7 mouse cellular contexts compared by ENCODE assay signal in the genomic region with DNA sequence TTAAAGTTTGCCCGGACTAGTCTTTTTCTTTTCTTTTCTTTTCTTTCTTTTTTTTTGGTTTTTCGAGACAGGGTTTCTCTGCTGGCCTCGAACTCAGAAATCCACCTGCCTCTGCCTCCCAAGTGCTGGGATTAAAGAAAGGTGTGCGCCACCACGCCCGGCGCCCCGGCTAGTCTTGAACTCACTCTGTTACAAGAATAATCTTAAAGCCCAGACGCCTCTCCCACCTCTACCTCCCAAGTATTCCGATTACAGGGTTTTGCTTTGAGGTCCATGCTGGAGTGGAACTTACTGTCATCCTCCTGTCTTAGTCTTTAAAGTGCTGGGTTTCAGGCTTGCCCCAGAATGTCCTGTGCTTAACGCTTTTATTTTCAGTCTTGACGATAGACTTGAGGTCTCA. TPM values are rescaled to one million over a fixed set of nuclear protein-coding genes. Genes with fewer than 3 reads are reported as not detected.
DNase-seq lines count a peak whose midpoint lies in the region; ATAC-seq and TF ChIP-seq lines count a peak whose summit lies in the region.

No protein-coding gene starts in this region.

- H3K9ac ChIP-seq in lung, postnatal 0 days (replicated peaks; ENCODE audit: low read depth): no peak overlapping the region
- peak overlapping the region; percentile 30; the same call in 1 of the 2 replicates for H3K9ac ChIP-seq in stomach, embryonic 15.5 days

- no peak for TF ChIP-seq CTCF in lung, postnatal 0 days (IDR thresholded peaks at IDR 0.05)

- peak overlapping the region; percentile 97 for H3K4me2 ChIP-seq in lung, postnatal 0 days (replicated peaks; ENCODE audit: low read depth, low read length)
- H3K4me2 ChIP-seq in stomach, embryonic 15.5 days: peak overlapping the region; percentile 72

- no peak for TF ChIP-seq EP300 in lung, postnatal 0 days (IDR thresholded peaks at IDR 0.05)

- no peaks in the 10 kb centered on the region for H3K36me3 ChIP-seq in lung, postnatal 0 days (ENCODE audit: insufficient read depth, low read length)
- no peaks in the 10 kb centered on the region for H3K36me3 ChIP-seq in stomach, embryonic 15.5 days

- no peak for ATAC-seq in lung, postnatal 0 days
- peak; percentile 57 for ATAC-seq in erythroid progenitor cell, adult 5-6 weeks (replicated peaks; ENCODE audit: low FRiP score, poor library complexity, severe bottlenecking)
- ATAC-seq in stomach, embryonic 15.5 days (ENCODE audit: insufficient read depth, low FRiP score, low read depth): no peak

- peak overlapping the region; percentile 70 for H3K4me3 ChIP-seq in lung, postnatal 0 days (ENCODE audit: low read depth, low read length)
- H3K4me3 ChIP-seq in stomach, embryonic 15.5 days (replicated peaks): peak overlapping the region; percentile 70

- no peaks in the 10 kb centered on the region for H3K27me3 ChIP-seq in lung, postnatal 0 days (replicated peaks; ENCODE audit: insufficient read depth, low read length)
- H3K27me3 ChIP-seq in stomach, embryonic 15.5 days (replicated peaks): no peaks in the 10 kb centered on the region

- H3K9me3 ChIP-seq in lung, postnatal 0 days (ENCODE audit: low read length): no peaks in the 10 kb centered on the region
- no peaks in the 10 kb centered on the region for H3K9me3 ChIP-seq in stomach, embryonic 15.5 days

- no peak overlapping the region for H3K27ac ChIP-seq in lung, postnatal 0 days (ENCODE audit: low read length)
- peak overlapping the region; percentile 33; the same call in 1 of the 2 replicates for H3K27ac ChIP-seq in stomach, embryonic 15.5 days

- DNase-seq in lung, postnatal 0 days (ENCODE audit: low spot score): no peak
- DNase-seq in lung, adult 18-20 months: no peak
- peak; percentile 40 for DNase-seq in liver
- DNase-seq in layer of hippocampus, adult 9-11 months: no peak
- DNase-seq in adrenal gland, postnatal 25 days: no peak

- 58% methylated on average over 12 of the region's 12 CpGs for WGBS in lung, postnatal 0 days
- 58% methylated on average over 12 of the region's 12 CpGs for WGBS in stomach, embryonic 15.5 days

- H3K4me1 ChIP-seq in lung, postnatal 0 days (ENCODE audit: insufficient read depth, low read depth, low read length): peaks cover 12% of the 10 kb centered on the region; the same call in 1 of the 2 replicates
- peaks cover 17% of the 10 kb centered on the region for H3K4me1 ChIP-seq in stomach, embryonic 15.5 days

RNA-seq across cellular contexts. Expression of a gene that starts 0.6 kb away (rescaled TPM):
- 20.0 and 25.9 TPM in 2 replicates for polyA plus RNA-seq in lung, postnatal 0 days (2015; fragmentation: Nextera tagmentation; extraction: Ambion mirVana)
- total RNA-seq in erythroid progenitor cell, adult 5-6 weeks (2015; ENCODE audit: low replicate concordance): 6.5 and 13.4 TPM in 2 replicates
- 1.2 and 7.1 TPM in 2 replicates for total RNA-seq in erythroid progenitor cell, adult 5-6 weeks (2017; ENCODE audit: low replicate concordance)
- 58.8 and 61.4 TPM in 2 replicates for polyA plus RNA-seq in stomach, embryonic 15.5 days (2015; fragmentation: Nextera tagmentation; extraction: Ambion mirVana)
- 88.5 and 93.5 TPM in 2 replicates for total RNA-seq in adrenal gland, postnatal 25 days (2021)

RNA-seq across cellular contexts. Expression of a gene that starts 33.7 kb away (rescaled TPM):
- polyA plus RNA-seq in lung, postnatal 0 days (2015; fragmentation: Nextera tagmentation; extraction: Ambion mirVana): 12.8 and 13.3 TPM in 2 replicates
- 5.4 and 10.5 TPM in 2 replicates for total RNA-seq in erythroid progenitor cell, adult 5-6 weeks (2015; ENCODE audit: low replicate concordance)
- 2.0 and 2.4 TPM in 2 replicates for total RNA-seq in erythroid progenitor cell, adult 5-6 weeks (2017; ENCODE audit: low replicate concordance)
- polyA plus RNA-seq in stomach, embryonic 15.5 days (2015; fragmentation: Nextera tagmentation; extraction: Ambion mirVana): 45.5 and 46.6 TPM in 2 replicates
- 18.4 and 37.3 TPM in 2 replicates for total RNA-seq in adrenal gland, postnatal 25 days (2021)

RNA-seq across cellular contexts. Expression of a gene that starts 41.1 kb away (rescaled TPM):
- polyA plus RNA-seq in lung, postnatal 0 days (2015; fragmentation: Nextera tagmentation; extraction: Ambion mirVana): 4.3 and 5.9 TPM in 2 replicates
- 3.2 and 5.0 TPM in 2 replicates for total RNA-seq in erythroid progenitor cell, adult 5-6 weeks (2015; ENCODE audit: low replicate concordance)
- total RNA-seq in erythroid progenitor cell, adult 5-6 weeks (2017; ENCODE audit: low replicate concordance): 3.6 and 15.9 TPM in 2 replicates
- 10.8 and 11.5 TPM in 2 replicates for polyA plus RNA-seq in stomach, embryonic 15.5 days (2015; fragmentation: Nextera tagmentation; extraction: Ambion mirVana)
- total RNA-seq in adrenal gland, postnatal 25 days (2021): 17.5 and 25.9 TPM in 2 replicates

RNA-seq across cellular contexts. Expression of a gene that starts 56.5 kb away (rescaled TPM):
- polyA plus RNA-seq in lung, postnatal 0 days (2015; fragmentation: Nextera tagmentation; extraction: Ambion mirVana): not detected in 2 replicates
- total RNA-seq in erythroid progenitor cell, adult 5-6 weeks (2015; ENCODE audit: low replicate concordance): not detected in 2 replicates
- total RNA-seq in erythroid progenitor cell, adult 5-6 weeks (2017; ENCODE audit: low replicate concordance): not detected in 2 replicates
- polyA plus RNA-seq in stomach, embryonic 15.5 days (2015; fragmentation: Nextera tagmentation; extraction: Ambion mirVana): 0.34 and 0.62 TPM in 2 replicates
- total RNA-seq in adrenal gland, postnatal 25 days (2021): 0.90 and 2.1 TPM in 2 replicates
